Mouse (Mus musculus) NIH3T3 (cell line): ENCODE measurements around the gene Csn2.

Experiments
- DNase-seq: peaks from one replicate; pipeline ENCODE4 v3.0.0-alpha.2; 2012; ENCODE audit warnings: low read depth

Gene Csn2

GRCm38 (mm10) chr5:87699530-87699929 lies at the start of gene Csn2:
Csn2 (minus strand) TSS chr5:87699630.
- no peak for DNase-seq

- no peak for DNase-seq
These were observed 35.4 kb upstream of the Csn2 start for GRCm38 (mm10) chr5:87734821-87735220.

- no peak for DNase-seq
These were observed 6.5 kb upstream of the Csn2 start for GRCm38 (mm10) chr5:87705891-87706290.

GRCm38 (mm10) chr5:87665908-87666307 lies 33.5 kb downstream of the Csn2 start, which contains the start of gene Csn1s1:
Csn1s1 (plus strand) TSS chr5:87666208.
- no peak for DNase-seq

- peak; percentile 23 for DNase-seq
These were observed 56.6 kb downstream of the Csn2 start for GRCm38 (mm10) chr5:87642787-87643186.
